Mouse (Mus musculus): ENCODE results near the gene Ankrd12. TPM values are rescaled to one million over a fixed set of nuclear protein-coding genes. Genes with fewer than 3 reads are reported as not detected.

Ankrd12 gene
- total and polyA plus RNA-seq, 3 experiments, result 5.9 to 74.8 (median 67.7) TPM

GRCm38 (mm10) chr17:66112166-66112565 lies 35.3 kb upstream of the Ankrd12 start:
- TF ChIP-seq CTCF (IDR thresholded peaks at IDR 0.05; ENCODE audit: low read depth, low read length), result no peak
- TF ChIP-seq POLR2AphosphoS5 (IDR thresholded peaks at IDR 0.05; ENCODE audit: insufficient replicate concordance, low read depth, low read length), result no peak
- no peak for TF ChIP-seq GATA1 (IDR thresholded peaks at IDR 0.05; ENCODE audit: borderline replicate concordance, low read length)
- TF ChIP-seq TAL1 (conservative IDR thresholded peaks at IDR 0.05; ENCODE audit: low read depth, low read length), result no peak
- TF ChIP-seq GATA2 (IDR thresholded peaks at IDR 0.05; ENCODE audit: borderline replicate concordance, low read depth, low read length), result no peak
- Histone ChIP-seq H3K9me3 (replicated peaks) (no peaks in the 10 kb centered on the region), H3K27me3 (ENCODE audit: insufficient read depth, low read length) (no peaks in the 10 kb centered on the region), H3K4me3 (ENCODE audit: low read depth, low read length) (peak overlapping the region; percentile 94), H3K36me3 (replicated peaks) (peaks cover 41% of the 10 kb centered on the region), H3K4me1 (ENCODE audit: insufficient read depth, low read depth, low read length) (peaks cover 45% of the 10 kb centered on the region)
- DNase-seq (ENCODE audit: low spot score) (no peak), ATAC-seq (ENCODE audit: extremely low read depth, insufficient number of reproducible peaks, low FRiP score, poor library complexity, severe bottlenecking) (no peak)

- no peaks in the 10 kb centered on the region for H3K27me3 ChIP-seq (ENCODE audit: insufficient read depth, low read length)
- DNase-seq (ENCODE audit: low spot score), result peak; percentile 90
- H3K36me3 ChIP-seq (replicated peaks), result peaks cover 34% of the 10 kb centered on the region
- TF ChIP-seq GATA2 (IDR thresholded peaks at IDR 0.05; ENCODE audit: borderline replicate concordance, low read depth, low read length) (no peak), GATA1 (IDR thresholded peaks at IDR 0.05; ENCODE audit: borderline replicate concordance, low read length) (no peak), POLR2AphosphoS5 (IDR thresholded peaks at IDR 0.05; ENCODE audit: insufficient replicate concordance, low read depth, low read length) (no peak), TAL1 (conservative IDR thresholded peaks at IDR 0.05; ENCODE audit: low read depth, low read length) (no peak), CTCF (IDR thresholded peaks at IDR 0.05; ENCODE audit: low read depth, low read length) (no peak)
- peak; percentile 94 for ATAC-seq (ENCODE audit: extremely low read depth, insufficient number of reproducible peaks, low FRiP score, poor library complexity, severe bottlenecking)
- peak within 1 kb of the TSS; percentile 94 for H3K4me3 ChIP-seq (ENCODE audit: low read depth, low read length)
- H3K4me1 ChIP-seq (ENCODE audit: insufficient read depth, low read depth, low read length), result peaks cover 49% of the 10 kb centered on the region
- H3K9me3 ChIP-seq (replicated peaks), result no peaks in the 10 kb centered on the region
Observed at GRCm38 (mm10) chr17:66111402-66111959, 34.6 kb upstream of the Ankrd12 start, which contains the start of gene Washc1. Washc1 (plus strand) TSS chr17:66111545.

- Histone ChIP-seq H3K4me3 (ENCODE audit: low read depth, low read length) (peak overlapping the region; percentile 94), H3K9me3 (replicated peaks) (no peaks in the 10 kb centered on the region), H3K27me3 (ENCODE audit: insufficient read depth, low read length) (no peaks in the 10 kb centered on the region), H3K36me3 (replicated peaks) (peaks cover 26% of the 10 kb centered on the region), H3K4me1 (ENCODE audit: insufficient read depth, low read depth, low read length) (peaks cover 50% of the 10 kb centered on the region)
- ATAC-seq (ENCODE audit: extremely low read depth, insufficient number of reproducible peaks, low FRiP score, poor library complexity, severe bottlenecking) (no peak), DNase-seq (ENCODE audit: low spot score) (no peak)
- TF ChIP-seq CTCF (IDR thresholded peaks at IDR 0.05; ENCODE audit: low read depth, low read length), result no peak
- TF ChIP-seq GATA1 (IDR thresholded peaks at IDR 0.05; ENCODE audit: borderline replicate concordance, low read length), result no peak
- TF ChIP-seq POLR2AphosphoS5 (IDR thresholded peaks at IDR 0.05; ENCODE audit: insufficient replicate concordance, low read depth, low read length), result no peak
- no peak for TF ChIP-seq GATA2 (IDR thresholded peaks at IDR 0.05; ENCODE audit: borderline replicate concordance, low read depth, low read length)
- no peak for TF ChIP-seq TAL1 (conservative IDR thresholded peaks at IDR 0.05; ENCODE audit: low read depth, low read length)
Observed at GRCm38 (mm10) chr17:66110746-66111145, 33.9 kb upstream of the Ankrd12 start.

GRCm38 (mm10) chr17:66108198-66108597 lies 31.3 kb upstream of the Ankrd12 start:
- H3K9me3 ChIP-seq (replicated peaks), result no peaks in the 10 kb centered on the region
- no peak for TF ChIP-seq CTCF (IDR thresholded peaks at IDR 0.05; ENCODE audit: low read depth, low read length)
- TF ChIP-seq GATA1 (IDR thresholded peaks at IDR 0.05; ENCODE audit: borderline replicate concordance, low read length), result no peak
- TF ChIP-seq GATA2 (IDR thresholded peaks at IDR 0.05; ENCODE audit: borderline replicate concordance, low read depth, low read length), result no peak
- TF ChIP-seq TAL1 (conservative IDR thresholded peaks at IDR 0.05; ENCODE audit: low read depth, low read length), result no peak
- TF ChIP-seq POLR2AphosphoS5 (IDR thresholded peaks at IDR 0.05; ENCODE audit: insufficient replicate concordance, low read depth, low read length), result no peak
- peaks cover 3% of the 10 kb centered on the region for H3K36me3 ChIP-seq (replicated peaks)
- ATAC-seq (ENCODE audit: extremely low read depth, insufficient number of reproducible peaks, low FRiP score, poor library complexity, severe bottlenecking) (no peak), DNase-seq (ENCODE audit: low spot score) (no peak)
- H3K4me3 ChIP-seq (ENCODE audit: low read depth, low read length), result no peak overlapping the region
- H3K27me3 ChIP-seq (ENCODE audit: insufficient read depth, low read length), result no peaks in the 10 kb centered on the region
- H3K4me1 ChIP-seq (ENCODE audit: insufficient read depth, low read depth, low read length), result peaks cover 46% of the 10 kb centered on the region

GRCm38 (mm10) chr17:66107466-66107865 lies 30.6 kb upstream of the Ankrd12 start:
- H3K27me3 ChIP-seq (ENCODE audit: insufficient read depth, low read length), result no peaks in the 10 kb centered on the region
- TF ChIP-seq TAL1 (conservative IDR thresholded peaks at IDR 0.05; ENCODE audit: low read depth, low read length), result no peak
- TF ChIP-seq POLR2AphosphoS5 (IDR thresholded peaks at IDR 0.05; ENCODE audit: insufficient replicate concordance, low read depth, low read length), result no peak
- no peak for TF ChIP-seq GATA2 (IDR thresholded peaks at IDR 0.05; ENCODE audit: borderline replicate concordance, low read depth, low read length)
- no peak for TF ChIP-seq GATA1 (IDR thresholded peaks at IDR 0.05; ENCODE audit: borderline replicate concordance, low read length)
- no peak for TF ChIP-seq CTCF (IDR thresholded peaks at IDR 0.05; ENCODE audit: low read depth, low read length)
- no peak overlapping the region for H3K4me3 ChIP-seq (ENCODE audit: low read depth, low read length)

GRCm38 (mm10) chr17:66106601-66107267 lies 29.8 kb upstream of the Ankrd12 start:
- H3K4me3 ChIP-seq (ENCODE audit: low read depth, low read length), result no peak overlapping the region

More at GRCm38 (mm10) chr17:66107466-66107865, 30.6 kb upstream of the Ankrd12 start:
- no peak for ATAC-seq (ENCODE audit: extremely low read depth, insufficient number of reproducible peaks, low FRiP score, poor library complexity, severe bottlenecking)
- H3K36me3 ChIP-seq (replicated peaks), result peaks cover under 1% of the 10 kb centered on the region
- no peak for DNase-seq (ENCODE audit: low spot score)
- peaks cover 43% of the 10 kb centered on the region for H3K4me1 ChIP-seq (ENCODE audit: insufficient read depth, low read depth, low read length)
- H3K9me3 ChIP-seq (replicated peaks), result no peaks in the 10 kb centered on the region

More at GRCm38 (mm10) chr17:66106601-66107267, 29.8 kb upstream of the Ankrd12 start:
- DNase-seq (ENCODE audit: low spot score) (no peak), ATAC-seq (ENCODE audit: extremely low read depth, insufficient number of reproducible peaks, low FRiP score, poor library complexity, severe bottlenecking) (no peak)
- TF ChIP-seq POLR2AphosphoS5 (IDR thresholded peaks at IDR 0.05; ENCODE audit: insufficient replicate concordance, low read depth, low read length), result no peak
- peak; percentile 76 for TF ChIP-seq CTCF (IDR thresholded peaks at IDR 0.05; ENCODE audit: low read depth, low read length)
- Histone ChIP-seq H3K4me1 (ENCODE audit: insufficient read depth, low read depth, low read length) (peaks cover 41% of the 10 kb centered on the region), H3K9me3 (replicated peaks) (no peaks in the 10 kb centered on the region), H3K36me3 (replicated peaks) (no peaks in the 10 kb centered on the region), H3K27me3 (ENCODE audit: insufficient read depth, low read length) (no peaks in the 10 kb centered on the region)

Data from G1E (cell line).